Mouse (Mus musculus) heart, adult 2 months (tissue): ENCODE data around the gene Sec14l3.

Experiments used
- CTCF ChIP-seq: fragments of 200-600 bp; IDR thresholded peaks from 2 replicates; pipeline ENCODE4 v1.8.1; 2022; ENCODE audit warnings: antibody characterized with exemption, mild to moderate bottlenecking, moderate library complexity
- POLR2A ChIP-seq: fragments of 200-500 bp; IDR thresholded peaks from 2 replicates; pipeline ENCODE4 v1.6.1; 2011; ENCODE audit warnings: mild to moderate bottlenecking, low read depth, low read length, control low read depth; ENCODE audit not compliant: insufficient read depth

GRCm38 (mm10) chr11:4112861-4113260, 48.2 kb downstream of the Sec14l3 start:
- TF ChIP-seq CTCF (no peak), POLR2A (no peak)
